Mouse (Mus musculus) bone marrow, adult 2 months (tissue): ENCODE measurements around the gene Fam117a.

Experiments used
- CTCF ChIP-seq: fragments of 200-500 bp; IDR thresholded peaks from 2 replicates; pipeline ENCODE4 v1.5.1; 2011; ENCODE audit warnings: low read length, control low read depth; ENCODE audit not compliant: control insufficient read depth, insufficient read depth
- POLR2A ChIP-seq: fragments of 200-500 bp; IDR thresholded peaks from 2 replicates; pipeline ENCODE4 v1.6.1; 2011; ENCODE audit warnings: low read depth, mild to moderate bottlenecking, control low read depth, low read length, borderline replicate concordance; ENCODE audit not compliant: control insufficient read depth

- TF ChIP-seq POLR2A (no peak), CTCF (no peak)
Observed at GRCm38 (mm10) chr11:95380711-95381110, 43.9 kb downstream of the Fam117a start.
